Mouse (Mus musculus) ES-E14 (cell line): ENCODE measurements around the gene Msi2.

Source experiments
- HCFC1 ChIP-seq: IDR thresholded peaks from 2 replicates; pipeline ENCODE4 v1.6.1; 2012; ENCODE audit warnings: low read length, inconsistent platforms, borderline replicate concordance; ENCODE audit not compliant: insufficient read depth
- MAFK ChIP-seq: IDR thresholded peaks from 2 replicates; pipeline ENCODE4 v1.6.1; 2014; ENCODE audit warnings: mild to moderate bottlenecking, low read depth, low read length, inconsistent platforms; ENCODE audit not compliant: insufficient read depth
- ZC3H11A ChIP-seq: IDR thresholded peaks from 2 replicates; pipeline ENCODE4 v1.6.1; 2012; ENCODE audit warnings: low read depth, mild to moderate bottlenecking, inconsistent platforms, low read length, borderline replicate concordance
- ZNF384 ChIP-seq: IDR thresholded peaks from 2 replicates; pipeline ENCODE4 v1.6.1; 2012; ENCODE audit warnings: low read depth, low read length, inconsistent platforms

GRCm38 (mm10) chr11:88421057-88421578 is 297.2 kb downstream of the Msi2 start:
- TF ChIP-seq MAFK = no peak
- TF ChIP-seq ZNF384 = no peak
- no peak for TF ChIP-seq HCFC1
- no peak for TF ChIP-seq ZC3H11A
